Mouse (Mus musculus) stomach, embryonic 15.5 days (tissue): Measurements from ENCODE around the gene Map2k1. TPM values are rescaled to one million over a fixed set of nuclear protein-coding genes. Genes with fewer than 3 reads are reported as not detected.
"Not testable (repeated sequence)": the region's sequence is repeated elsewhere in the genome, so short reads cannot be mapped to it uniquely, and the experiment has no call there.

Experiments used
- ATAC-seq: fragments of 200-750 bp; cut with Nextera tagmentation; 2 replicates; pipeline ENCODE4 v1.8.0; 2017; ENCODE audit warnings: low read depth, moderate number of reproducible peaks, moderate TSS enrichment; ENCODE audit not compliant: insufficient read depth, low FRiP score
- H3K27ac ChIP-seq: fragments of 300-500 bp; sonication (generic); 2 replicates; pipeline ENCODE4 v1.5.1; 2015; ENCODE audit warnings: mild to moderate bottlenecking, inconsistent platforms
- H3K27me3 ChIP-seq: fragments of 300-500 bp; sonication (generic); replicated peaks from 2 replicates; pipeline ENCODE4 v1.6.1; 2015; ENCODE audit warnings: inconsistent platforms
- H3K36me3 ChIP-seq: fragments of 300-500 bp; sonication (generic); 2 replicates; pipeline ENCODE4 v1.6.1; 2015; ENCODE audit warnings: inconsistent platforms
- H3K4me1 ChIP-seq: fragments of 300-500 bp; sonication (generic); 2 replicates; pipeline ENCODE4 v1.6.1; 2015; ENCODE audit warnings: inconsistent platforms
- H3K4me2 ChIP-seq: fragments of 300-500 bp; sonication (generic); 2 replicates; pipeline ENCODE4 v1.6.1; 2015; ENCODE audit warnings: mild to moderate bottlenecking, inconsistent platforms
- H3K4me3 ChIP-seq: fragments of 300-500 bp; sonication (generic); replicated peaks from 2 replicates; pipeline ENCODE4 v1.5.1; 2015; ENCODE audit warnings: inconsistent platforms
- H3K9ac ChIP-seq: fragments of 300-500 bp; sonication (generic); 2 replicates; pipeline ENCODE4 v1.6.1; 2015; ENCODE audit warnings: inconsistent platforms
- H3K9me3 ChIP-seq: fragments of 300-500 bp; sonication (generic); 2 replicates; pipeline ENCODE4 v1.6.1; 2016; ENCODE audit warnings: inconsistent platforms
- WGBS: fragments of 180-500 bp; shearing (Covaris S2); methylation state at CpG from one replicate; pipeline ENCODE4 v1.1.7; 2015; 5-methylcytosine and 5-hydroxymethylcytosine counted together
- polyA plus RNA-seq: library from polyadenylated mRNA; unstranded; fragments of >200 nt; fragmentation: Nextera tagmentation; extraction: Ambion mirVana; gene quantifications from 2 replicates; pipeline ENCODE4 v1.2.1, GENCODE M21; 2015

Map2k1 gene
- polyA plus RNA-seq, 1 experiment from 2014 or later = 88.6 TPM

GRCm38 (mm10) chr9:64271249-64271648, 17.8 kb upstream of the Map2k1 start:
- H3K4me2 ChIP-seq = no peak overlapping the region
- 64% methylated on average over 3 of the region's 3 CpGs for WGBS

GRCm38 (mm10) chr9:64268836-64269235, 15.4 kb upstream of the Map2k1 start:
- H3K9ac ChIP-seq, H3K4me2 ChIP-seq, H3K27ac ChIP-seq, H3K36me3 ChIP-seq, H3K4me3 ChIP-seq, H3K27me3 ChIP-seq, H3K4me1 ChIP-seq, ATAC-seq, H3K9me3 ChIP-seq: not testable (repeated sequence)
- 93% methylated on average over 8 of the region's 8 CpGs for WGBS

More at GRCm38 (mm10) chr9:64271249-64271648, 17.8 kb upstream of the Map2k1 start:
- no peak overlapping the region for H3K9ac ChIP-seq
- no peak overlapping the region for H3K27ac ChIP-seq
- ATAC-seq = no peak
- H3K9me3 ChIP-seq = no peaks in the 10 kb centered on the region
- no peak overlapping the region for H3K4me3 ChIP-seq
- H3K4me1 ChIP-seq = no peaks in the 10 kb centered on the region
- no peaks in the 10 kb centered on the region for H3K36me3 ChIP-seq
- no peaks in the 10 kb centered on the region for H3K27me3 ChIP-seq

GRCm38 (mm10) chr9:64268196-64268595, 14.8 kb upstream of the Map2k1 start:
- Histone ChIP-seq H3K9ac (no peak overlapping the region), H3K36me3 (no peaks in the 10 kb centered on the region), H3K4me3 (no peak overlapping the region), H3K4me1 (no peaks in the 10 kb centered on the region), H3K27me3 (no peaks in the 10 kb centered on the region), H3K4me2 (no peak overlapping the region), H3K9me3 (no peaks in the 10 kb centered on the region), H3K27ac (no peak overlapping the region)
- no peak for ATAC-seq
- WGBS = 79% methylated on average over 10 of the region's 10 CpGs

GRCm38 (mm10) chr9:64267231-64267630, 13.8 kb upstream of the Map2k1 start:
- no peaks in the 10 kb centered on the region for H3K4me1 ChIP-seq
- no peak overlapping the region for H3K4me3 ChIP-seq
- no peak overlapping the region for H3K27ac ChIP-seq
- H3K4me2 ChIP-seq = no peak overlapping the region
- H3K36me3 ChIP-seq = no peaks in the 10 kb centered on the region
- ATAC-seq = no peak
- no peak overlapping the region for H3K9ac ChIP-seq
- no peaks in the 10 kb centered on the region for H3K27me3 ChIP-seq
- WGBS = 81% methylated on average over 1 of the region's 1 CpGs
- H3K9me3 ChIP-seq = no peaks in the 10 kb centered on the region

- 24% methylated on average over 1 of the region's 1 CpGs for WGBS
- H3K27ac ChIP-seq = no peak overlapping the region
- no peak overlapping the region for H3K9ac ChIP-seq
- no peaks in the 10 kb centered on the region for H3K9me3 ChIP-seq
- ATAC-seq = no peak
- H3K4me3 ChIP-seq = no peak overlapping the region
- H3K4me1 ChIP-seq = no peaks in the 10 kb centered on the region
- no peak overlapping the region for H3K4me2 ChIP-seq
- no peaks in the 10 kb centered on the region for H3K36me3 ChIP-seq
- no peaks in the 10 kb centered on the region for H3K27me3 ChIP-seq
These were observed 11.4 kb upstream of the Map2k1 start for GRCm38 (mm10) chr9:64264813-64265212.

GRCm38 (mm10) chr9:64261023-64261422, 7.6 kb upstream of the Map2k1 start:
- no peaks in the 10 kb centered on the region for H3K27me3 ChIP-seq
- H3K27ac ChIP-seq = no peak overlapping the region
- no peak for ATAC-seq
- no peak overlapping the region for H3K9ac ChIP-seq
- no peak overlapping the region for H3K4me2 ChIP-seq
- H3K4me1 ChIP-seq = no peaks in the 10 kb centered on the region
- H3K4me3 ChIP-seq = no peak overlapping the region
- no peaks in the 10 kb centered on the region for H3K9me3 ChIP-seq
- no peaks in the 10 kb centered on the region for H3K36me3 ChIP-seq
- WGBS = 77% methylated on average over 4 of the region's 4 CpGs

- H3K9ac ChIP-seq = no peak overlapping the region
These were observed 6.5 kb upstream of the Map2k1 start for GRCm38 (mm10) chr9:64259906-64260305.

GRCm38 (mm10) chr9:64256204-64256603, 2.8 kb upstream of the Map2k1 start:
- Histone ChIP-seq H3K4me2 (no peak overlapping the region), H3K36me3 (no peaks in the 10 kb centered on the region), H3K9me3 (no peaks in the 10 kb centered on the region), H3K4me3 (no peak overlapping the region), H3K27me3 (no peaks in the 10 kb centered on the region), H3K27ac (no peak overlapping the region), H3K4me1 (0 out of 2 replicates have a peak, but pooled peaks cover 6% of the 10 kb centered on the region), H3K9ac (no peak overlapping the region)
- no peak for ATAC-seq
- WGBS = 94% methylated on average over 3 of the region's 3 CpGs

More at GRCm38 (mm10) chr9:64259906-64260305, 6.5 kb upstream of the Map2k1 start:
- H3K4me1 ChIP-seq = no peaks in the 10 kb centered on the region
- no peak for ATAC-seq
- H3K9me3 ChIP-seq = no peaks in the 10 kb centered on the region
- H3K27me3 ChIP-seq = no peaks in the 10 kb centered on the region
- no peak overlapping the region for H3K27ac ChIP-seq
- 83% methylated on average over 5 of the region's 5 CpGs for WGBS
- H3K36me3 ChIP-seq = no peaks in the 10 kb centered on the region
- no peak overlapping the region for H3K4me2 ChIP-seq
- no peak overlapping the region for H3K4me3 ChIP-seq

- 68% methylated on average over 3 of the region's 3 CpGs for WGBS
- no peak for ATAC-seq
- Histone ChIP-seq H3K27me3 (no peaks in the 10 kb centered on the region), H3K4me2 (no peak overlapping the region), H3K36me3 (no peaks in the 10 kb centered on the region), H3K27ac (no peak overlapping the region), H3K9ac (no peak overlapping the region), H3K4me1 (0 out of 2 replicates have a peak, but pooled peaks cover 6% of the 10 kb centered on the region), H3K9me3 (no peaks in the 10 kb centered on the region), H3K4me3 (no peak overlapping the region)
These were observed 2.0 kb upstream of the Map2k1 start for GRCm38 (mm10) chr9:64255422-64255821.

- no peaks in the 10 kb centered on the region for H3K36me3 ChIP-seq
- no peaks in the 10 kb centered on the region for H3K27me3 ChIP-seq
- no peaks in the 10 kb centered on the region for H3K9me3 ChIP-seq
- ATAC-seq = no peak
- H3K4me3 ChIP-seq = peak overlapping the region; percentile 100
- 0 out of 2 replicates have a peak, but pooled peaks cover 6% of the 10 kb centered on the region for H3K4me1 ChIP-seq
- H3K27ac ChIP-seq = peak overlapping the region; percentile 97
- WGBS = 0% methylated on average over 16 of the region's 16 CpGs
- H3K4me2 ChIP-seq = peak overlapping the region; percentile 76
- peak overlapping the region; percentile 95 for H3K9ac ChIP-seq
These were observed 825 bp downstream of the Map2k1 start for GRCm38 (mm10) chr9:64252591-64253020.

GRCm38 (mm10) chr9:64250111-64250730, 3.2 kb downstream of the Map2k1 start:
- Histone ChIP-seq H3K4me3 (no peak overlapping the region), H3K36me3 (no peaks in the 10 kb centered on the region), H3K4me2 (no peak overlapping the region), H3K9me3 (no peaks in the 10 kb centered on the region), H3K4me1 (0 out of 2 replicates have a peak, but pooled peaks cover 6% of the 10 kb centered on the region), H3K9ac (no peak overlapping the region), H3K27ac (no peak overlapping the region), H3K27me3 (no peaks in the 10 kb centered on the region)
- no peak for ATAC-seq

GRCm38 (mm10) chr9:64249371-64249770, 4.1 kb downstream of the Map2k1 start:
- Histone ChIP-seq H3K27ac (no peak overlapping the region), H3K27me3 (no peaks in the 10 kb centered on the region), H3K4me1 (0 out of 2 replicates have a peak, but pooled peaks cover 6% of the 10 kb centered on the region), H3K4me3 (no peak overlapping the region), H3K9ac (no peak overlapping the region), H3K9me3 (no peaks in the 10 kb centered on the region), H3K36me3 (no peaks in the 10 kb centered on the region), H3K4me2 (no peak overlapping the region)
- 86% methylated on average over 1 of the region's 1 CpGs for WGBS
- no peak for ATAC-seq
